Mouse (Mus musculus): ENCODE measurements at regions not wholly inside any gene's neighbourhood (a gene's known extent, or its start where the extent isn't known, plus 50 kb on each side); places are given as distances from the start of the nearest gene placed in this dataset.

DNA sequence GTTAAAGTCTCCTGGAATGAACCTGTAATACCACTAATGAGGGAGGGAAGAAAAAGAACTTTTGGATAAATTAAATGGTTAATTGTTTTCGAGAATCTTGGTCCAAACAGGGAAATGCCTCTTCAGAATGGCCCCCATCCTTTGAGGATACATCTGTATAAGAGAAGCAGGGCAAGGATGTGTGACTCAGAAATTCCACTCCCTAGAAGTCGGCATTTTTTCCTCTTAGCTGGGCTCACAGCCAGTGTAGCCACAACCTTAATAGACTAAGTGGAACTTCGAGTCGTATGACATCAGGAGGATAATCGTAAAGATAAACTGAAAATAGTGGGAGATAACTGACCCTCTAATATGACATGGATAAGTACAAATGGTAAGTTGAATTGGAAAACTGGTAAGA is 56.1 kb upstream of the Cav2 start:
- DNase-seq (ENCODE audit: low spot score in 2 of 2): no peak

DNA sequence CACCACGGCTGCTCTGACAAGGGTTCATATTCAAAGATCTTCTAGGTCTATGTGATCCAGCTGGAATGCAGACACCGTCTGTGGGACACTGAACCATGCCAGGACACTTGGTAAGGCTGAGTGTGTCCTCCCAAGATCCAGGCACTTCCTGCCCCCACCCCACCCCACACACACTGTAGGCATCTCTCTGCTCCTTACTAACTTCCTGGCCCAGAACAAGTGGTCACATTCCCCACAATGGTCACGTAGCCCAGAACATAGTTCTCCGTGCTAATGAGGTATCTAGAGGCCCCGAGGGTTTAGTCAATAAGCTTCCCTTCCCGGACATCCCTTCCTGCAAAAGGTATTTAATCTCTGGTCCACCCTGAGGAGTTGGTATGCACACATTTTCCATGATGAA is 54.5 kb upstream of the Cav2 start:
- no peak for DNase-seq (ENCODE audit: low spot score in 2 of 2)
